Mouse (Mus musculus) hematopoietic multipotent progenitor cell, adult 10-12 weeks (in vitro differentiated cells): ENCODE measurements around the gene Spin2c. TPM values are rescaled to one million over a fixed set of nuclear protein-coding genes. Genes with fewer than 3 reads are reported as not detected.

ENCODE experiments used
- polyA plus RNA-seq: library from polyadenylated mRNA; stranded (reverse); fragments of >175 nt; gene quantifications from 2 replicates; pipeline ENCODE4 v1.2.3, GENCODE M21; 2012; ENCODE audit warnings: low replicate concordance

Gene Spin2c
- 0.13 and 0.38 TPM in 2 replicates for polyA plus RNA-seq

GRCm38 (mm10) chrX:153831951-153832561 is at the start of gene Spin2c:
Spin2c (plus strand) TSS chrX:153832225.

Other genes starting within 250 kb of the Spin2c start
- gene Kctd12b, start 135.8 kb upstream of the Spin2c start, polyA plus RNA-seq = 0.16 and 0.68 TPM in 2 replicates
- gene Nbdy, start 108.6 kb upstream of the Spin2c start, polyA plus RNA-seq = 10.7 and 21.1 TPM in 2 replicates
- gene Samt1, start 180.4 kb downstream of the Spin2c start, polyA plus RNA-seq = not detected in 2 replicates
- not detected in 2 replicates for gene 4921511M17Rik, start 201.6 kb downstream of the Spin2c start, polyA plus RNA-seq
- not detected in 2 replicates for gene Gm10057, start 222.8 kb downstream of the Spin2c start, polyA plus RNA-seq